Mouse (Mus musculus) CD4-positive, CD25-positive, alpha-beta regulatory T cell, adult 4 months (primary cell): ENCODE results near the gene Cfap44. TPM values are rescaled to one million over a fixed set of nuclear protein-coding genes. Genes with fewer than 3 reads are reported as not detected.

Source experiments
- ATAC-seq: one replicate; pipeline ENCODE4 v1.8.0; 2017
- polyA plus RNA-seq, 2 experiments: library from polyadenylated mRNA; unstranded; fragments of 100-300 nt; shearing (Covaris generic); gene quantifications; one replicate each; pipeline ENCODE4 v1.2.1; 2017

Gene Cfap44
- polyA plus RNA-seq: not detected

GRCm38 (mm10) chr16:44394577-44395243, at the start of gene Cfap44:
TSS of gene Cfap44 (plus strand) at chr16:44394796.
- peak; percentile 84 for ATAC-seq

DNA sequence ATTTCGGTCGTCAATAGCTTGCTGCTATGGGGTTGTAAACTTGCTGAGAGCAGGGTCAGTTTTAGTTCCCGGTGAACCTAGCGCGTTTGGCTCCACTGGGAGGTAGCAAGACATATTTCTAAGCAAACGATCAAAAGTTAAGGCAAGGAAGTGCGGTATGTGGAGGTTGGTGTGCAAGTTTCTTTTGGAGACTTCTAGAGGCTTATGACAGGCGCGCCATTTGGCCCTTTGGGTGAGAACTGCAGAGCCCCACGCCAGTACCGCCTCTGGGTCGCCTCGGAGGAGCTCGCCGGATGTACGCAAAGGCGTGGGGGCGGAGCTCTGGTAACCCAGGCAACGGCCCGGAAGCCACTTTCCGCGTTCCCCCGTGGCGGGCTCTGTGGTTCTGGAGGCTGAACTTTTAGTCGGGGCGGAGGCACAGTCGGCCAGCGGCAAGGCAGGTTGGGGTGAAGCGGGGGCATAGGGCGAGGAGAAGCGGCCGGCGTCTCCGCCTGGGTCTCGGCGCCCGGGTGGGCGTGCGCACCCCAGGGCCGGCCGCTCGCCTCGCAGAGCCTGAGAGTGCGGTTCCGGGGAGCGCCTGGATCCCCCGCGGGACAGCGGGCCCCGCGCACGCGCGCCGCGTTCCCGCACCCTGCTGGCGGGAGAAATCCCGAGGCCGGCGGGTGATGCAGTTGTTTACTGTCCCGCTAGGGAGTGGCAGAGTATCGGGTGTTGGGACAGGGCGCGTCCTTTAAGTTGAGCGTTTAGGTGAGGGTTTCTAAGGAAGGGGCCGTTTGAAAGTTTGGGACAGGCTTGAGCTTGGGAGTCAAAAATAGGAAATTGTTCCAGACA, 47.3 kb upstream of the Cfap44 start, which contains the start of gene Spice1:
Gene Spice1, plus strand, starts transcription at position 51 of the 831 bp plus-strand sequence.
- peak; percentile 98 for ATAC-seq

DNA sequence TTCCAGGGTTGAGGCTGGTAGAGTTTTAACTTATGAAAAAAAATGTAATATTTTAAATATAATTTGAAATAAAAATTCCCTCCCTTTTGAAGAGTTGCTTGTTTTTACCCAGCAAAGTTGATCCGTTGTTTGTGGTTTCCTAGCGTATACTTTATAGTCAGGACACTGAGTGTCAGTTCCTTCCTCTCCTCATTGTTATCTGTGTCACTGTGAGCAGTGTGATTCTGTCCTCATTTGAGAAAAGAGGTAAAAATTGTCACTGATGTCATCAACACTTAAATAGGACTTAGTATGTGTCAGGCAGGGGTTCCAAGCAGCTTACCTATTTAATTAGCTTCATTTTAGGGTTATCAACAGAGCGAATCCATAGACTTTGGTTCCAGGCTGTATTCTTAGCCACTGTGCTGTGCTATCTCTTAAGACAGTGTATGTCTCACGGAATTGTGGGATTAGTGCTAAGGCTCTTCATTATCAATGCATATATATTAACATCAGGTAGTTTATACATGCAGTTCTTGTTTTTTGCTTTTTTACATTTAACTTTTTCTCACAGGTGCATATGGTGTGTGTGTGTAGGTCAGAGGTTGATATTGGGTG, 44.7 kb upstream of the Cfap44 start:
- no peak for ATAC-seq

- peak; percentile 22 for ATAC-seq
Measured at GRCm38 (mm10) chr16:44356291-44356690, 38.3 kb upstream of the Cfap44 start.

DNA sequence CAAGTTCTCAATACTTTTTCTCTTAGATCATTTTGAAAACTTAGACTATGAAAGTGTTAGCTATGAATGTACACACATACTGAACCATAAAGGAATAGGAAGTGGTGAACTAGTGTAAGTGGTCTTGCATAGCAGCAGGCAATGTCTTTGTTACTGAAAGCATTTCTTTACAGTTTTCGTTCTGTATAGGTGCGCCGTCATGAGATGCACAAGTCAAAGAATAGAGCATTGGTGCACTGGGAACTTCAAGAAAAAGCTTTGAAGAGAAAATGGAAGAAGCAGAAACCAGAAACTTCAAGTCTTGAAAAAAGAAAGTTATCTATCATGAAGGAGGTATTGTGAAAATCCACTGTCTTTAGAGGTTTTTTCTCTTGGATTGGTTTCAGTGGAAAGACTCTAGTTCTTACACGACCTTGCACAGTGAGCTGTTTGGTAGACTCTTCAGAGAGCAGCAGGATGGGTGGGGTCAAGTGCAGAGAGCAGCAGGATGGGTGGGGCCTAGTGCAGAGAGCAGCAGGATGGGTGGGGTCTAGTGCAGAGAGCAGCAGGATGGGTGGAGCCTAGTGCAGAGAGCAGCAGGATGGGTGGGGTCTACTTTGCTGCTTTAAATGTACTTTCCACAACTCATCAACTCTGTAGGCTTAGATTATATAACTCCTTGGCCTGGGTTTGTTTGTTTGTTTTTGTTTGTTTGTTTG, 36.9 kb upstream of the Cfap44 start:
- ATAC-seq: peak; percentile 90

DNA sequence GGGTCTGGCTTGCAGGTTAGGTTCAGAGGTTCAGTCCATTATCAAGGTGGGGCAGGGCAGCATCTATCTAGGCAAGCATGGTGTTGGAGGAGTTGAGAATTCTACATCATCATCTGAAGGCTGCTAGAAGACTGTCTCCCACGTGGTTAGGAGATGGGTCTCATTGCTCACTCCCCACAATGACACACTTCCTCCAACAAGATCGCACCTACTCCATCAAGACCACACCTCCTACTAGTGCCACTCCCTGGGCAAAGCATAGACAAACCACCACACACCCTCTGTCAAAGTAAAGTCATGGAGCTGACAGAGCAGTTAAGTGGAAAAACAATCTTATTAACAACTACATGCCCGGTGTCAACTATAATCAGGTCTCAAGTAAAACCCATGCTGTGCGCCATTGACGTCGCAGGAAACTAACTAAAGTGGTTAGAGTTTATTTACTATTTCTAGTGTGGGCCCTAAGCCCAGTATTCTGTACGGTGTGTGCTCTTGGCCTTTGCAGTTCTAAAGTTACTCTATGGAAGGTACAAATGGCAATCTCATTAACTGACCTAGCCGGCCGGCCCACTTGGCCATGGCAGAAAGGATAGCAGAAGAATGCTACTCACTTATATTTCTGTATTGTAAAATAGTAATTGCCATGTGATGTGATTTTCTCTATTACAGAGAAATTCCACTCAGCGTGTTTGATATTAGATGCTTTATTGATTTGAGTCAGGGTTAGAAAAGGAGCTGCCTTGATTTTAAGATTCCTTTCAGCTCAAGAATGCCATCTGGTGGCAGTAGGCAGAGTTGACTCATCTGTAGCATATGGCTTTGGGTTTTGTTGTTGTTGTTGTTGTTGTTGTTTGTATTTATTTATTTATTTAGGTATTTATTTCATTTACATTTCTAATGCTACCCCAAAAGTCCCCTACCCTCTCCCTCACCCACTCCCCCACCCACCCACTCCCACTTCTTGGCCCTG, 32.4 kb upstream of the Cfap44 start:
- peak; percentile 56 for ATAC-seq

DNA sequence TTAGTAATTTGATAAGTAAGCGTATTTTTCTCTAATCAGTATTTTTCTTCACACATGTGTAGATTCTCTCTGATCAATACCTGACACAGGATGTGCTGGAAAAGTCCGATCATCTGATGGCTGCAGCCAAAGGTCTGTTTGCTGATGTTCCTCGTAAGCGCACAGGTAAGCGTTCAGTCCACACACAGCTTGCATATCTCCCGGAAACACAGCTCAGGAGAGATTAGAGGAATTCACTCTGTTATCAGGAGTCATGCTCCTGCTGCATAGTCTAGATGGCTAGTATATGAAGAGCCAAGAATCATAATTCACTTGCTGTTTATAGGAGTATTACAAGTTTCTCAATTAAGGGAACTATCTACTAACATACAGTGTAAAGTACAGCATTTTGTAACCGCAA, 29.1 kb upstream of the Cfap44 start:
- ATAC-seq: no peak

DNA sequence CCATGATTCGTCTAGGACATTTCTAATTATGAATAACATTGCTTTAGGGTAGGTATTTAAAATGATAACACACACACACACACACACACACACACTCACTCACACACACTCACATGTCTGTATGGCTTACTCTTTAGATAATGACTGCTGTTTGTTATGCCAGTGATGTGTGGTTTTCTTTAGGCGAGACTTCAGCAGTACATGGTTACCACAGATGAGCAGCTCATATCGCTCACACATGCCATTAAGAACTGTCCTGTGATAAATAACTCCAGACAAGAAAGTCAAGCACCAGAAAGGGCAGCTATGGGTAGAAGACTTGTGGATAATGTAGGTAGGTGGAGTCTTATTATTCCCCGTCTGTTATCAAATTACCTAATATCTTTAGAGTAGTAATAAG, 19.1 kb upstream of the Cfap44 start:
- no peak for ATAC-seq

DNA sequence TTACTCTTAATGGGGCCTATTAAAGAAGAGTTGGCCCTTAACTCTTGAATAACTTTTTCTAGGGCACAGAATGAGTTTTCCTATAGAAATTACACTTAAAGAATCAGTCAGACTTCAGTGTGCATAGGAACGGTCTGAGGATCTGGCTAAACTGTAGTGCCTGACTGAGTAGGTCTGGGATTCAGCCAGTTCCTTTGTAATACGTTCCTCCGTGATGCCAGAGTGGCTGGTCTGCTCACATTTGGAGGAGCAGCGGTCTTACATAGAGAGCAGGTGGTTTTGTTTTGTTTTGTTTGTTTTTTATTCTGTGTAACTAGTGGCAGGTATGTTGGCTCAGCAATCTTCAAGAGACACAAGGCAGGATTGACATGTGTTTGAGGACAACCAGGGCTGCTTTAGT, 14.6 kb upstream of the Cfap44 start:
- ATAC-seq: no peak

GRCm38 (mm10) chr16:44381578-44381977, 13.0 kb upstream of the Cfap44 start:
- ATAC-seq: no peak

GRCm38 (mm10) chr16:44383549-44383948, 11.0 kb upstream of the Cfap44 start:
- no peak for ATAC-seq

DNA sequence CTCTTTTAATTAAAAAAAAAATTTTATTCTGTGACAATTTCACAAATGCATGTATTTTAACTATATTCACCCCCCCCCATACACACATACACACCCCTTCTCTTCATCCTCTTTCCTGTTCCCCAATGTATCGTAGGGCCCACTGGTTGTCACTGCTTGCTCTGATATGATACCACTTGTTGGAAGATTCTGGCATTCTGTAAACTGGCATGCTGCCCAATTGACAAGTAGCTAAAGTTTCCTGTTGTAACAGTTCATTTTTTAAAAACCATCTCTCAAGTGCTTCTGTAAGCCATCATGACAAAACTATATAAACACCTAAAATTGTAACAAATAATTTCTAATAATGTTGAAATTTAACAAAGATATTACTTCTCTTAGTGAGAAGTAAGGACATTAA, 10.3 kb upstream of the Cfap44 start:
- ATAC-seq: no peak

DNA sequence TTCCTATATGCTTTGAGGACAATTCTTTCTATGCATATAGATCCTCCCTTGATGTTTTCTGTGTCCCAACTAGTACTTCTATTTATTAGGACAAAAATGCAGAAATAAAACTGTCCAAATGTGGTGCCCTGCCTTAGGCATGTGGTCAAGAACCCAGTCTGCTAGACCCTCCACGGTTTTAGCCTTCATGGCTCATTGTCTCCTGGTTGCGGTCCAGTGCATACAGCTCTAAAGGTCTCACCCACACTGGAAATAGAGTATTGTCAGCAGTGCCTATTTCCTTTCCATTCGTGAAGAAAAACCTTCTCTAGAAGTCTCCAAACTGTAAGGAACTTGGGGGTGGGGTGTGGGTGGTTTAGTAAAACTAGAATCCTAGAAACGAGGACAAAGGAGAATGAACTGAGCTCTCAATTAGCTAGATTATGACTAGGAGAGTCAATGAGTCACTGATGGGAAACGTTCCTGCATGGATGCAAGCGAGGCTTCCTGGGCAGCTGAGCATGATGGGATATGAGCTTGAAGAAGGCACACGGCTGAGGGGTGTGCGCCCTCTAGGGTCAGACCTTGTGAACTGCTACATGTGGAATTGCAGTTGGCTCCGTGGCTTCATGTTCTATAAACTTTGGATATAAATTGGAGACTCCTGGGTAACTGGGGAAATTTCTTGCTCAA, 2.6 kb upstream of the Cfap44 start:
- peak; percentile 69 for ATAC-seq

GRCm38 (mm10) chr16:44404933-44405332, 10.3 kb downstream of the Cfap44 start:
- no peak for ATAC-seq

- ATAC-seq: no peak
Measured at GRCm38 (mm10) chr16:44407211-44407610, 12.6 kb downstream of the Cfap44 start.

GRCm38 (mm10) chr16:44408290-44408689, 13.7 kb downstream of the Cfap44 start:
- ATAC-seq: no peak

- no peak for ATAC-seq
Measured at GRCm38 (mm10) chr16:44410176-44410575, 15.6 kb downstream of the Cfap44 start.

GRCm38 (mm10) chr16:44417596-44417995, 23.0 kb downstream of the Cfap44 start:
- ATAC-seq: no peak

DNA sequence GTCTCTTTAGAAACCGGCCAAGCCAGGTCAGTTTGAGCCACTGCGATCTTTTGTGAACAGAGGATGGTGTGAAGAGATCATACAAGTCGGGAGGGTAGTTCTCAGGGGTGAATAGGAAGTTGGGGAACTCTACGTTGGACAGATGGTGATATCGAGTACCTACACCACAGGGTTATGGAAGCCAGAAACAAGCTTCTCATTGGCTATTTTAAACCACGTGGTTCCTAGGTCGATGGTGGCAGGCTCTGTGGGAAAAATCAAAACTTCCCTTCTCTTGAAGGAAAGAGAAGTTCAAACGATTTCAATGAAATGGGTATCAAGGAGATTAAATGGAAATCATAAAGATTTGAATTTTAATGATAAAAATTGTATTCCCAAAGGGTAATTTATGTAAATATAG, 27.1 kb downstream of the Cfap44 start:
- ATAC-seq: no peak

DNA sequence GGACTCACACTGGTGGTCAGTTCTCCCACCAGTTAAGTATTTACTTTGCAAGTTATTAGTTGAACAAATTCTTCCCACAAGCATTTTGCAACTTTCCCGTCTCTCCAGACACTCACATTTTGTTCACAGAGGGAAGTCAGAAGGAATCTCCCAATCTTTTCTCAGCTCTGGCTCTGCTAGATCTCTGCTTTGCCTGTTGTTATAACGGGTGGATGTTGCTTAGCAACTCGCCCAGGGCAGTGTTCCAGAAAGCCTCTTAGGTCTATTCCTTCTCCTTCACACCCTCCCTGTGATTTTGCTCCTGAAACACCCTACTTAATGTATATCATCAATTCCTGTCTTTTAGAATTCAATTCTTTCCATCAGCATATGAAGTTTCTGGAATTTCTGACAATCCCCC, 28.9 kb downstream of the Cfap44 start:
- ATAC-seq: no peak

GRCm38 (mm10) chr16:44428456-44428855, 33.9 kb downstream of the Cfap44 start:
- ATAC-seq: no peak
